ENCODE assay signal across 30 mouse cellular contexts in the genomic region with DNA sequence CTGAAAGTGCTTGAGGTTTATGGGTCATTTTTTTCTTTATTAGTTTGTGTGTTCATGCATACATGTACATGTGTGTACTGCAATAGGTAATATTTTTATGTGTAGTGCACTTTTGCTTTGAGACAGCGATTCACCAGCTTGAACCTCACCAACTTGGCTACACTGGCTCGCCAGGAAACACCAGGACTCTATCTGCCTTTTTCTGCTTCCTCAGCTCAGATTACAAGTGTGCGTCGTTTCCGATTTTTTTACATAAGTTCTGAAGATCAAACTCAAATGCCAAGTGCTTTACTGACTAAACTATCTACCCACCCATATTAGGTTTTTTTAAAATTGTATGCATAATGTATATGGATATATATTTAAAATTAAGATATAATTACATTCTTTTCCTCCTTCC. TPM values are rescaled to one million over a fixed set of nuclear protein-coding genes. Genes with fewer than 3 reads are reported as not detected.
"Had no signal": no experiment of that assay in that cellular context is flagged by ENCODE, and none has a peak within 500 bp of the region (broad histone marks: within the 10 kb centered on the region; RNA-seq: fewer than 3 reads in every experiment).

No protein-coding gene starts in this region.

- H3K36me3 ChIP-seq: embryonic facial prominence, embryonic 10.5 days; embryonic facial prominence, embryonic 12.5 days; embryonic facial prominence, embryonic 15.5 days; forebrain, embryonic 10.5 days; forebrain, embryonic 12.5 days; forebrain, embryonic 15.5 days; heart, embryonic 10.5 days had no signal

- H3K4me3 ChIP-seq: embryonic facial prominence, embryonic 10.5 days; embryonic facial prominence, embryonic 12.5 days; embryonic facial prominence, embryonic 13.5 days; embryonic facial prominence, embryonic 15.5 days; erythroblast, embryonic 14.5 days; forebrain, embryonic 10.5 days; forebrain, embryonic 12.5 days; forebrain, embryonic 13.5 days; forebrain, embryonic 15.5 days; gastrocnemius, adult 2 months; heart, adult 2 months; heart, embryonic 10.5 days had no signal

- H3K4me1 ChIP-seq: embryonic facial prominence, embryonic 10.5 days; embryonic facial prominence, embryonic 12.5 days; embryonic facial prominence, embryonic 13.5 days; embryonic facial prominence, embryonic 15.5 days; forebrain, embryonic 10.5 days; forebrain, embryonic 12.5 days; forebrain, embryonic 13.5 days; forebrain, embryonic 15.5 days; heart, embryonic 10.5 days had no signal

- ATAC-seq: forebrain, embryonic 13.5 days; forebrain, embryonic 14.5 days; forebrain, embryonic 15.5 days; forebrain, embryonic 16.5 days; forebrain, postnatal 0 days had no signal

- H3K27ac ChIP-seq: embryonic facial prominence, embryonic 10.5 days; embryonic facial prominence, embryonic 12.5 days; embryonic facial prominence, embryonic 13.5 days; embryonic facial prominence, embryonic 15.5 days; forebrain, embryonic 10.5 days; forebrain, embryonic 12.5 days; forebrain, embryonic 13.5 days; forebrain, embryonic 15.5 days; gastrocnemius, adult 2 months; heart, adult 2 months; heart, embryonic 10.5 days had no signal

- H3K9ac ChIP-seq: embryonic facial prominence, embryonic 12.5 days; embryonic facial prominence, embryonic 13.5 days; embryonic facial prominence, embryonic 15.5 days; forebrain, embryonic 12.5 days; forebrain, embryonic 13.5 days; forebrain, embryonic 15.5 days; forebrain, postnatal 0 days had no signal

- H3K4me2 ChIP-seq: embryonic facial prominence, embryonic 12.5 days; embryonic facial prominence, embryonic 13.5 days; embryonic facial prominence, embryonic 15.5 days; forebrain, embryonic 12.5 days; forebrain, embryonic 13.5 days; forebrain, embryonic 15.5 days had no signal

- H3K27me3 ChIP-seq: embryonic facial prominence, embryonic 12.5 days; embryonic facial prominence, embryonic 13.5 days; embryonic facial prominence, embryonic 15.5 days; forebrain, embryonic 12.5 days; forebrain, embryonic 13.5 days; forebrain, embryonic 15.5 days had no signal

- H3K9me3 ChIP-seq: embryonic facial prominence, embryonic 10.5 days; embryonic facial prominence, embryonic 12.5 days; embryonic facial prominence, embryonic 13.5 days; embryonic facial prominence, embryonic 15.5 days; forebrain, embryonic 10.5 days; forebrain, embryonic 12.5 days; forebrain, embryonic 13.5 days; forebrain, embryonic 15.5 days; heart, embryonic 10.5 days had no signal

- DNase-seq: cerebellum, adult 8-10 months; cerebellum, adult 9-10 months; cerebellum, adult 9-11 months; cerebellum, postnatal 10 days; cerebellum, postnatal 14 days; cerebellum, postnatal 25 days; cerebellum, postnatal 36 days; embryo, embryonic 11 days; forebrain, postnatal 0 days; gastrocnemius, adult 2 months; gastrocnemius, postnatal 10 days; gastrocnemius, postnatal 14 days; gastrocnemius, postnatal 25 days; gastrocnemius, postnatal 36 days; heart, adult 11 months; heart, adult 18-20 months; heart, adult 2 months had no signal

RNA-seq across cellular contexts. Expression of gene Smarca1, which starts 27.8 kb away (rescaled TPM):
- total RNA-seq: granulocyte monocyte progenitor cell, adult 5-6 weeks had no signal
- polyA plus RNA-seq: erythroblast, embryonic 14.5 days had no signal
